Mouse (Mus musculus) embryonic facial prominence, embryonic 11.5 days (tissue): ENCODE measurements at regions not wholly inside any gene's neighbourhood (a gene's known extent, or its start where the extent isn't known, plus 50 kb on each side); places are given as distances from the start of the nearest gene placed in this dataset.
"Not testable (repeated sequence)": the region's sequence is repeated elsewhere in the genome, so short reads cannot be mapped to it uniquely, and the experiment has no call there.

Source experiments
- ATAC-seq: fragments of 200-750 bp; cut with Nextera tagmentation; replicated peaks from 2 replicates; pipeline ENCODE4 v1.8.0; 2017; ENCODE audit warnings: low read depth; ENCODE audit not compliant: insufficient number of reproducible peaks, low FRiP score, low TSS enrichment
- DNase-seq: peaks from one replicate; pipeline ENCODE4 v3.0.0-alpha.2; 2015; ENCODE audit warnings: low spot score
- H3K27ac ChIP-seq: fragments of 300-500 bp; sonication (generic); replicated peaks from 2 replicates; pipeline ENCODE4 v1.5.1; 2014; ENCODE audit warnings: mild to moderate bottlenecking, low read depth, low read length, control low read depth
- H3K27me3 ChIP-seq: fragments of 300-500 bp; sonication (generic); 2 replicates; pipeline ENCODE4 v1.6.1; 2014; ENCODE audit warnings: mild to moderate bottlenecking, low read length, moderate library complexity, mixed read lengths; ENCODE audit not compliant: control insufficient read depth, insufficient read depth
- H3K36me3 ChIP-seq: fragments of 300-500 bp; sonication (generic); replicated peaks from 2 replicates; pipeline ENCODE4 v1.6.1; 2014; ENCODE audit warnings: low read depth, mild to moderate bottlenecking, low read length, moderate library complexity, mixed read lengths; ENCODE audit not compliant: control insufficient read depth, insufficient read depth
- H3K4me1 ChIP-seq: fragments of 300-500 bp; sonication (generic); 2 replicates; pipeline ENCODE4 v1.6.1; 2014; ENCODE audit warnings: low read length, mixed read lengths; ENCODE audit not compliant: control insufficient read depth, insufficient read depth
- H3K4me2 ChIP-seq: fragments of 300-500 bp; sonication (generic); 2 replicates; pipeline ENCODE4 v1.6.1; 2014; ENCODE audit warnings: low read depth, mild to moderate bottlenecking, control low read depth, low read length, moderate library complexity
- H3K4me3 ChIP-seq: fragments of 300-500 bp; sonication (generic); 2 replicates; pipeline ENCODE4 v1.5.1; 2014; ENCODE audit warnings: low read depth, low read length, control low read depth
- H3K9ac ChIP-seq: fragments of 300-500 bp; sonication (generic); replicated peaks from 2 replicates; pipeline ENCODE4 v1.6.1; 2014; ENCODE audit warnings: mild to moderate bottlenecking, control low read depth, low read length
- H3K9me3 ChIP-seq: fragments of 300-500 bp; sonication (generic); replicated peaks from 2 replicates; pipeline ENCODE4 v1.6.1; 2016; ENCODE audit warnings: mild to moderate bottlenecking, low read length, inconsistent platforms, mixed read lengths; ENCODE audit not compliant: control insufficient read depth
- WGBS: fragments of 180-500 bp; shearing (Covaris S2); extraction: QIAGEN DNeasy Blood & Tissue Kit; methylation state at CpG from one replicate; pipeline ENCODE4 v1.1.7; 2014; 5-methylcytosine and 5-hydroxymethylcytosine counted together

DNA sequence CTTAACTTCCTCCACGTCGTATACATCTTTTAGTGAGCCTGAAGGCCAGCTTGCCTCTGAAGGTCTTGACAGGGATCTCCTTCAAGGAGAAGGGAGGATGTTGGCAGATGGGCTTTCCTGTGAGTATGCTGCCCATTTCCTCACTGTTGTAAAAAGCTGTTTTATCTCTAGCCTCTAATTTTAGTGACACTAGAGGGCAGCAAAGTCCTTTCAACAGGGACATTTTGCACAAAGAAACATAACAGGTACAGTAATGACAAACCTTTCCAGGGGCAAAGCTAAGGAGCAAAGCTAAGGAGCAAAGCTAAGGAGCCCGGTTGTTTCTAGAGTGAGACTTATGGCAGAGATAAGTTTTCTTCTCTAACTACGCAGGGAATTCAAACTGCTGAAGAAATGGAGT, 59.0 kb upstream of the Kbtbd8 start:
- DNase-seq (peak; percentile 75), ATAC-seq (no peak)
- Histone ChIP-seq H3K4me3 (no peak overlapping the region), H3K9me3 (no peaks in the 10 kb centered on the region), H3K4me1 (no peaks in the 10 kb centered on the region), H3K27ac (no peak overlapping the region), H3K27me3 (no peaks in the 10 kb centered on the region), H3K9ac (no peak overlapping the region), H3K4me2 (no peak overlapping the region), H3K36me3 (no peaks in the 10 kb centered on the region)
- WGBS = 50% methylated on average over 4 of the region's 4 CpGs

DNA sequence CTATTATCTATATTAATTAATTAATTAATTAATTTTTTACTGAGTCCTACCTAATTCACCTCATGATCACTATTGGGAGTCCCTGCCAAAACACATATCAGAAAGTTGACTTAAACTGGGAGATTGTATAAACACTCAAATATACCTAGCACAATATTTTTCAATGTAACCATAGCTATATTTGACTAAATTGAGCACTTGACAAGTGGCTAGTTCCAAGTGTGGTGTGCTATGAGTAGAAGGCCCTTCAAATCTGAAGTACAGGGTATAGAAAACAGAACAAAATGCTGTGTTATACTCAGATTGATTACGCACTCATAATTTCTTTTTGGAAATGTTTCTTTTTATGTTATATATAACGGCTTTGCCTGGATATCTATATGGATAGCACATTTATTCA, 60.8 kb upstream of the Kbtbd8 start:
- DNase-seq = no peak
- Histone ChIP-seq H3K36me3 (no peaks in the 10 kb centered on the region), H3K4me2 (no peak overlapping the region), H3K4me1 (no peaks in the 10 kb centered on the region), H3K27me3 (no peaks in the 10 kb centered on the region), H3K27ac (no peak overlapping the region), H3K9ac (no peak overlapping the region), H3K9me3 (no peaks in the 10 kb centered on the region), H3K4me3 (no peak overlapping the region)
- 92% methylated on average over 2 of the region's 2 CpGs for WGBS
- no peak for ATAC-seq

GRCm38 (mm10) chr6:95053717-95054382, 63.2 kb upstream of the Kbtbd8 start:
- no peak for ATAC-seq
- WGBS = 70% methylated on average over 9 of the region's 9 CpGs
- no peak overlapping the region for H3K4me2 ChIP-seq

DNA sequence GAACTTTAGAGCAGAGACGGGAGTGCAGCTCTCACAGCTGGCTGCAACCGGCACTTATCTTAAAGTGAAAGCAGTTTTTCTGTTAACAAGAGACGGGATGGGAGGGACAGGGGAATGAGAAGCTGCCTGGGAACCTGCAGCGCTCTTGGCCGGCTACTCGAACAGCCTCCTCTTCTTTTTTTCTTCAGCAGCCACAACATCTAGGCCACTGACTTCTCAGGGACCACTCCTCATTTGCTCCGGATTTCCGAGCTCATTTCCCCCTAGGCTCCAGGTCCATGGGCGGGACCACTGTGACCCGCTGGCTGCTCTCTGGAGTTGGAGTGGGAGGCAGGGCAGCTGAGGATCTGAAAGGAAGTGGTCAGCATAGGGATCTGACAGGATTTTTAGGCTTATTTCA, 75.7 kb upstream of the Kbtbd8 start:
- H3K27ac ChIP-seq, H3K4me3 ChIP-seq, H3K36me3 ChIP-seq, DNase-seq, H3K27me3 ChIP-seq, H3K9ac ChIP-seq, H3K4me1 ChIP-seq, H3K4me2 ChIP-seq, H3K9me3 ChIP-seq, ATAC-seq: not testable (repeated sequence)
- 4% methylated on average over 4 of the region's 10 CpGs for WGBS

More at GRCm38 (mm10) chr6:95053717-95054382, 63.2 kb upstream of the Kbtbd8 start:
- H3K4me1 ChIP-seq = no peaks in the 10 kb centered on the region
- no peaks in the 10 kb centered on the region for H3K9me3 ChIP-seq
- no peaks in the 10 kb centered on the region for H3K36me3 ChIP-seq
- DNase-seq = no peak
- no peaks in the 10 kb centered on the region for H3K27me3 ChIP-seq
- no peak overlapping the region for H3K9ac ChIP-seq
- no peak overlapping the region for H3K27ac ChIP-seq
- H3K4me3 ChIP-seq = no peak overlapping the region

DNA sequence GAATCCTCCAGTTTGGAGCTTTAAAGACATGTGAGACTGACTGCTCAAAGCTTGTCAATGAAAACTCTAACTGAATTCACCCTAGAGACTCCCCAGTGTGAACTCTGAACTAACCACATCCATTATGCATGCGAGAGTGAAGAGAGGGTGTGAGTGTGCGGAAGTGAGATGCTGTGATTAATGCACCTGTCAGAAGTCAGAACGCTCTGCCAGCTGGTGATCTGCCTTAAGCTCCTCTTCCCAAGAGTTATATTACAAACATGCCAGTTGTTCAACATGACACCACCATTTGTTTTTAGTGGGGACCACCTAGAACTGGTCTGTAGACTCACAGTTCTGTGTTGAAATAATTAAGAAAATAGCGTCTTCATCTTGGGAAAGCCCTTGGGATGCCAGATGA, 92.8 kb upstream of the Kbtbd8 start:
- no peaks in the 10 kb centered on the region for H3K4me1 ChIP-seq
- H3K9ac ChIP-seq = no peak overlapping the region
- ATAC-seq (no peak), DNase-seq (peak; percentile 4)
- no peaks in the 10 kb centered on the region for H3K36me3 ChIP-seq
- H3K27ac ChIP-seq = no peak overlapping the region
- WGBS = 46% methylated on average over 4 of the region's 4 CpGs
- no peaks in the 10 kb centered on the region for H3K27me3 ChIP-seq
- H3K4me2 ChIP-seq = no peak overlapping the region
- H3K4me3 ChIP-seq = no peak overlapping the region
- H3K9me3 ChIP-seq = no peaks in the 10 kb centered on the region

- Histone ChIP-seq H3K4me3 (no peak overlapping the region), H3K27ac (no peak overlapping the region), H3K4me1 (no peaks in the 10 kb centered on the region), H3K9me3 (no peaks in the 10 kb centered on the region), H3K27me3 (no peaks in the 10 kb centered on the region), H3K9ac (no peak overlapping the region), H3K36me3 (no peaks in the 10 kb centered on the region), H3K4me2 (no peak overlapping the region)
- DNase-seq (peak; percentile 63), ATAC-seq (no peak)
- WGBS = 28% methylated on average over 7 of the region's 7 CpGs
These were observed 95.3 kb upstream of the Kbtbd8 start for GRCm38 (mm10) chr6:95021724-95022123.

- H3K9me3 ChIP-seq = no peaks in the 10 kb centered on the region
- no peak overlapping the region for H3K9ac ChIP-seq
- no peak overlapping the region for H3K27ac ChIP-seq
- no peak for ATAC-seq
- no peak overlapping the region for H3K4me2 ChIP-seq
- H3K27me3 ChIP-seq = no peaks in the 10 kb centered on the region
- 68% methylated on average over 4 of the region's 4 CpGs for WGBS
- no peaks in the 10 kb centered on the region for H3K4me1 ChIP-seq
- DNase-seq = no peak
- H3K4me3 ChIP-seq = no peak overlapping the region
- H3K36me3 ChIP-seq = no peaks in the 10 kb centered on the region
These were observed 99.1 kb upstream of the Kbtbd8 start for GRCm38 (mm10) chr6:95017911-95018310.

- no peak overlapping the region for H3K4me3 ChIP-seq
- H3K4me1 ChIP-seq = no peaks in the 10 kb centered on the region
- no peak overlapping the region for H3K27ac ChIP-seq
- DNase-seq (no peak), ATAC-seq (no peak)
- no peaks in the 10 kb centered on the region for H3K9me3 ChIP-seq
- H3K4me2 ChIP-seq = no peak overlapping the region
- 75% methylated on average over 3 of the region's 3 CpGs for WGBS
- H3K36me3 ChIP-seq = no peaks in the 10 kb centered on the region
- no peaks in the 10 kb centered on the region for H3K27me3 ChIP-seq
- no peak overlapping the region for H3K9ac ChIP-seq
These were observed 99.6 kb upstream of the Kbtbd8 start for GRCm38 (mm10) chr6:95017484-95017883.
